Comparison of ENCODE assay signal across 13 mouse cellular contexts in genomic region chr10:111071805-111072553, GRCm38 (mm10).
DNase-seq lines count a peak whose midpoint lies in the region; ATAC-seq and TF ChIP-seq lines count a peak whose summit lies in the region.
"Had no signal": no experiment of that assay in that cellular context is flagged by ENCODE, and none has a peak within 500 bp of the region (broad histone marks: within the 10 kb centered on the region; RNA-seq: fewer than 3 reads in every experiment).

No protein-coding gene starts in this region.

- peak; percentile 35 for DNase-seq in retina, postnatal 1 day
- no peak for DNase-seq in retina, embryonic 14.5 days (ENCODE audit: low spot score)
- peak; percentile 36 for DNase-seq in forebrain, embryonic 14.5 days (ENCODE audit: low spot score)
- DNase-seq in layer of hippocampus, adult 9-10 months (ENCODE audit: low spot score), result no peak
- DNase-seq in cerebellum, adult 2 months, result no peak
- DNase-seq: adrenal gland, postnatal 14 days had no signal

- 0 out of 2 replicates have a peak overlapping the region, but pooled peaks have one; percentile 14 for H3K4me2 ChIP-seq in forebrain, embryonic 14.5 days (ENCODE audit: low read length)
- peak overlapping the region; percentile 34 for H3K4me2 ChIP-seq in kidney, embryonic 16.5 days (replicated peaks; ENCODE audit: low read depth, low read length)
- no peak overlapping the region for H3K4me2 ChIP-seq in neural tube, embryonic 14.5 days (ENCODE audit: low read depth, low read length)
- H3K4me2 ChIP-seq: heart, embryonic 11.5 days; lung, embryonic 15.5 days had no signal

- no peak overlapping the region for H3K9ac ChIP-seq in forebrain, embryonic 14.5 days (ENCODE audit: low read length)
- H3K9ac ChIP-seq in kidney, embryonic 16.5 days (replicated peaks; ENCODE audit: low read length), result no peak overlapping the region
- H3K9ac ChIP-seq in neural tube, embryonic 14.5 days (replicated peaks; ENCODE audit: low read depth, low read length), result no peak overlapping the region
- H3K9ac ChIP-seq: lung, embryonic 15.5 days had no signal

- no peak overlapping the region for H3K27ac ChIP-seq in forebrain, embryonic 14.5 days (ENCODE audit: low read depth, low read length)
- 0 out of 2 replicates have a peak overlapping the region, but pooled peaks have one; percentile 42 for H3K27ac ChIP-seq in kidney, embryonic 16.5 days (ENCODE audit: low read length)
- H3K27ac ChIP-seq in neural tube, embryonic 14.5 days (ENCODE audit: low read depth, low read length), result no peak overlapping the region
- no peak overlapping the region for H3K27ac ChIP-seq in cerebellum, adult 2 months (ENCODE audit: insufficient read depth, low read length)
- H3K27ac ChIP-seq: lung, embryonic 15.5 days had no signal

- 4% methylated on average over 7 of the region's 11 CpGs for WGBS in forebrain, embryonic 14.5 days
- 19% methylated on average over 8 of the region's 11 CpGs for WGBS in kidney, embryonic 16.5 days
- 13% methylated on average over 10 of the region's 11 CpGs for WGBS in neural tube, embryonic 14.5 days
- 40% methylated on average over 7 of the region's 11 CpGs for WGBS in cerebellum, adult 2 months

- H3K36me3 ChIP-seq in forebrain, embryonic 14.5 days (ENCODE audit: control insufficient read depth, insufficient read depth, low read length), result no peaks in the 10 kb centered on the region
- no peaks in the 10 kb centered on the region for H3K36me3 ChIP-seq in kidney, embryonic 16.5 days (ENCODE audit: insufficient read depth, low read length)
- no peaks in the 10 kb centered on the region for H3K36me3 ChIP-seq in neural tube, embryonic 14.5 days (ENCODE audit: control insufficient read depth, insufficient read depth, low read length)
- H3K36me3 ChIP-seq: lung, embryonic 15.5 days had no signal

- no peaks in the 10 kb centered on the region for H3K27me3 ChIP-seq in forebrain, embryonic 14.5 days (replicated peaks; ENCODE audit: control insufficient read depth, insufficient read depth, low read length)
- H3K27me3 ChIP-seq in kidney, embryonic 16.5 days (ENCODE audit: insufficient read depth, low read length), result no peaks in the 10 kb centered on the region
- no peaks in the 10 kb centered on the region for H3K27me3 ChIP-seq in neural tube, embryonic 14.5 days (ENCODE audit: control insufficient read depth, insufficient read depth, low read length)
- H3K27me3 ChIP-seq in cerebellum, adult 2 months (ENCODE audit: control insufficient read depth, insufficient read depth, low read length), result no peaks in the 10 kb centered on the region
- H3K27me3 ChIP-seq: lung, embryonic 15.5 days had no signal

- peak; percentile 77 for ATAC-seq in forebrain, embryonic 14.5 days
- peak; percentile 85 for ATAC-seq in kidney, embryonic 16.5 days (ENCODE audit: low FRiP score, low TSS enrichment)
- ATAC-seq in neural tube, embryonic 14.5 days (ENCODE audit: low read depth), result peak; percentile 63; the same call in 1 of the 2 replicates
- ATAC-seq in monocyte, adult 5-6 weeks (replicated peaks; ENCODE audit: insufficient number of reproducible peaks, low FRiP score, low TSS enrichment, poor library complexity, severe bottlenecking), result no peak
- ATAC-seq: CD4-positive, CD25-positive, alpha-beta regulatory T cell, adult 4 months; intestine, postnatal 0 days had no signal

- TF ChIP-seq POLR2A in cerebellum, adult 2 months (IDR thresholded peaks at IDR 0.05; ENCODE audit: borderline replicate concordance, insufficient read depth, low read length), result no peak

- H3K4me3 ChIP-seq in forebrain, embryonic 14.5 days (ENCODE audit: low read depth, low read length), result no peak overlapping the region
- no peak overlapping the region for H3K4me3 ChIP-seq in kidney, embryonic 16.5 days (ENCODE audit: low read length)
- no peak overlapping the region for H3K4me3 ChIP-seq in neural tube, embryonic 14.5 days (ENCODE audit: low read depth, low read length)
- H3K4me3 ChIP-seq in cerebellum, adult 2 months (replicated peaks; ENCODE audit: insufficient read depth, low read depth, low read length), result no peak overlapping the region
- H3K4me3 ChIP-seq: lung, embryonic 15.5 days had no signal

- no peaks in the 10 kb centered on the region for H3K9me3 ChIP-seq in forebrain, embryonic 14.5 days (replicated peaks; ENCODE audit: control insufficient read depth, low read length)
- H3K9me3 ChIP-seq in kidney, embryonic 16.5 days (ENCODE audit: low read length), result no peaks in the 10 kb centered on the region
- no peaks in the 10 kb centered on the region for H3K9me3 ChIP-seq in neural tube, embryonic 14.5 days (ENCODE audit: control insufficient read depth, low read length)
- H3K9me3 ChIP-seq: lung, embryonic 15.5 days had no signal

- TF ChIP-seq CTCF in cerebellum, adult 2 months (IDR thresholded peaks at IDR 0.05; ENCODE audit: borderline replicate concordance, insufficient read depth, low read depth, low read length), result no peak

- peaks cover 5% of the 10 kb centered on the region for H3K4me1 ChIP-seq in forebrain, embryonic 14.5 days (ENCODE audit: control insufficient read depth, insufficient read depth, low read length)
- H3K4me1 ChIP-seq in kidney, embryonic 16.5 days (ENCODE audit: insufficient read depth, low read length), result peaks cover 10% of the 10 kb centered on the region; the same call in 1 of the 2 replicates
- H3K4me1 ChIP-seq in neural tube, embryonic 14.5 days (ENCODE audit: control insufficient read depth, insufficient read depth, low read length), result peaks cover 6% of the 10 kb centered on the region; the same call in 1 of the 2 replicates
- no peaks in the 10 kb centered on the region for H3K4me1 ChIP-seq in cerebellum, adult 2 months (ENCODE audit: control insufficient read depth, insufficient read depth, low read length)
- H3K4me1 ChIP-seq: lung, embryonic 15.5 days had no signal

Comparison
In these comparisons a context has a peak if more than half of its experiments do, and no peak if none do; other contexts are left out.
1. DNase-seq: peak in retina, postnatal 1 day (single experiment) and forebrain, embryonic 14.5 days (single experiment); none in retina, embryonic 14.5 days (single experiment), layer of hippocampus, adult 9-10 months (single experiment) and cerebellum, adult 2 months (0 of 2).